Mouse (Mus musculus): ENCODE results near the gene 2010111I01Rik.

DNA sequence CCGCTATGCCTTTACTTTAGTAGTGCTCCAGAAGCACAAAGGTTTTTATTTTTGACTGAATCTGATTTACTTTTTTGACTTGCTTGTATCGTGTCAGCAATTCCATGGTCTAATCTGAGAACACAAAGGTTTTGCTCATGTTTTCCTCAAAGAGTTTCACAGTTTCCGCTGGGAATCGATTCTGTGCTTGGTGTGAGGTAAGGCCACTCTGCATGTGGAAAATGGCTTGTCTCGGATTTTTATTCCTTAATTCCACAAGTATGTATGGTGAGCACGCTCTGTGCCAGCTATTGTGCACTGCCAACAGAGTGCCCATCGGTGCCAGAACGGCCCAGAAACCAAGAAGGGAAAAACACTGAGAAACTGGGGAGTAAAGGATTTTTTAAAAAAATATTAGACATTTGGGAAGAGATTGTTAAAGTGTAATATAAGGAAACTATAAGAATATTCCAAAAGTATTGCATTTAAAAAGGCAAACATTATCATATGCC lies 132.8 kb downstream of the 2010111I01Rik start:
- TF ChIP-seq CTCF (IDR thresholded peaks at IDR 0.05) (no peak), POLR2A (IDR thresholded peaks at IDR 0.05; ENCODE audit: insufficient read depth, low read depth, low read length) (no peak)

Measured in heart, adult 2 months (tissue).